Mouse (Mus musculus) CH12.LX (cell line): ENCODE data around the gene Ccdc142.

ENCODE experiments used
- CHD1 ChIP-seq: IDR thresholded peaks from 2 replicates; pipeline ENCODE4 v1.6.1; 2012; ENCODE audit warnings: low read depth, low read length, improper control_type of control experiment, inconsistent platforms
- CTCF ChIP-seq, 2 experiments: IDR thresholded peaks in 1 of 2; conservative IDR thresholded peaks in 1 of 2; 2 replicates each; pipeline ENCODE4 v1.5.1; 2011 to 2012; ENCODE audit warnings: low read depth in 2 of 2, low read length in 2 of 2, improper control_type of control experiment in 1 of 2, inconsistent platforms in 1 of 2, mild to moderate bottlenecking in 1 of 2, moderate library complexity in 1 of 2
- EP300 ChIP-seq: IDR thresholded peaks from 2 replicates; pipeline ENCODE4 v1.6.1; 2011; ENCODE audit warnings: low read length, improper control_type of control experiment
- GABPA ChIP-seq: IDR thresholded peaks from 2 replicates; pipeline ENCODE4 v1.6.1; 2012; ENCODE audit warnings: low read depth, low read length, improper control_type of control experiment, inconsistent platforms; ENCODE audit not compliant: insufficient replicate concordance
- MEF2A ChIP-seq: IDR thresholded peaks from 2 replicates; pipeline ENCODE4 v1.6.1; 2014; ENCODE audit warnings: low read depth, mild to moderate bottlenecking, inconsistent platforms, low read length, improper control_type of control experiment, borderline replicate concordance
- POLR2A ChIP-seq: IDR thresholded peaks from 2 replicates; pipeline ENCODE4 v1.6.1; 2011; ENCODE audit warnings: low read depth, mild to moderate bottlenecking, improper control_type of control experiment, low read length
- POLR2AphosphoS2 ChIP-seq: IDR thresholded peaks from 2 replicates; pipeline ENCODE4 v1.6.1; 2011; ENCODE audit warnings: low read depth, low read length, improper control_type of control experiment
- USF1 ChIP-seq: IDR thresholded peaks from 2 replicates; pipeline ENCODE4 v1.6.1; 2014; ENCODE audit warnings: low read depth, mild to moderate bottlenecking, inconsistent platforms, low read length, improper control_type of control experiment
- USF2 ChIP-seq: conservative IDR thresholded peaks from 2 replicates; pipeline ENCODE4 v1.6.1; 2011; ENCODE audit warnings: low read depth, low read length, improper control_type of control experiment
- ZC3H11A ChIP-seq: IDR thresholded peaks from 2 replicates; pipeline ENCODE4 v1.6.1; 2012; ENCODE audit warnings: low read depth, mild to moderate bottlenecking, inconsistent platforms, low read length, improper control_type of control experiment

DNA sequence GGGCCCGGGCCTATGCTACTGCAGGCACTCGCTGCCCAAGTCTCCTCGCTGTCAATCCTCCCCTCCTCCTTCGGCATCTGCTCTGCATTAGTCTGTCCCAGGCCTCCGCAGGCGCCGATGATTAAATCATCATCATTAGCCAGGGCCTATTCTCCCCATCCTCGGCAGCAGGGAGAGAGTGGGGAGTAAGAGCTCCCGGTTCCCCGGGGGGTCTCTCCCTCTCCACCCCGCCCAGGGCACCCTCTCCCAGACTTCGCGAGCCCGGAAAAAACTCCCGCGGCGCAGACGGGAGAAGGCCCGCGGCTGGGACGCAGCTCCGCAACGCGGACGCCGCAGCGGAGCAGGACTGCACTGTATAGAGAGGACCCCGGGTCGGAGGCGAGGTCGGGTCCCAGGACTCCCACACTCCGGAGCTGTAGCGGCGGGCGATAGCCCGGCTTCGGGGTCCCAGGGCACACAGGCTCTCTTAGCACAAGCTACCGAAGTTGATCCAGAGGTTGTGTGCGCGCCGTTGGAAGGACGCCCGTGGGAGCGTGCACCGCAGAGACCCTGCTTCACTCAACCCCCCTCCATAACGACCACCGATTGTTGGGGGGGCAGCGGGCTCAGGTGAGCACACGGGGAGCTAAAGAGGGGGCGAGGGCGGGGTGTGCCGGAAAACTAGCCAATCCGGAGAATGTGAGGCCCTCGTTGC is 23.6 kb upstream of the Ccdc142 start, which contains the start of gene Pcgf1:
- no peak for TF ChIP-seq CTCF (conservative IDR thresholded peaks at IDR 0.05 in 1 of 2, IDR thresholded peaks at IDR 0.05 in 1 of 2; ENCODE audit: low read depth in 2 of 2, low read length in 2 of 2)
- no peak for TF ChIP-seq POLR2AphosphoS2
- no peak for TF ChIP-seq EP300
- no peak for TF ChIP-seq POLR2A
- no peak for TF ChIP-seq ZC3H11A
- no peak for TF ChIP-seq MEF2A
- TF ChIP-seq CHD1 = no peak
- TF ChIP-seq USF2 = no peak
- no peak for TF ChIP-seq GABPA
- no peak for TF ChIP-seq USF1
